Mouse (Mus musculus): ENCODE data around the gene Efcab11.

Efcab11 gene

DNA sequence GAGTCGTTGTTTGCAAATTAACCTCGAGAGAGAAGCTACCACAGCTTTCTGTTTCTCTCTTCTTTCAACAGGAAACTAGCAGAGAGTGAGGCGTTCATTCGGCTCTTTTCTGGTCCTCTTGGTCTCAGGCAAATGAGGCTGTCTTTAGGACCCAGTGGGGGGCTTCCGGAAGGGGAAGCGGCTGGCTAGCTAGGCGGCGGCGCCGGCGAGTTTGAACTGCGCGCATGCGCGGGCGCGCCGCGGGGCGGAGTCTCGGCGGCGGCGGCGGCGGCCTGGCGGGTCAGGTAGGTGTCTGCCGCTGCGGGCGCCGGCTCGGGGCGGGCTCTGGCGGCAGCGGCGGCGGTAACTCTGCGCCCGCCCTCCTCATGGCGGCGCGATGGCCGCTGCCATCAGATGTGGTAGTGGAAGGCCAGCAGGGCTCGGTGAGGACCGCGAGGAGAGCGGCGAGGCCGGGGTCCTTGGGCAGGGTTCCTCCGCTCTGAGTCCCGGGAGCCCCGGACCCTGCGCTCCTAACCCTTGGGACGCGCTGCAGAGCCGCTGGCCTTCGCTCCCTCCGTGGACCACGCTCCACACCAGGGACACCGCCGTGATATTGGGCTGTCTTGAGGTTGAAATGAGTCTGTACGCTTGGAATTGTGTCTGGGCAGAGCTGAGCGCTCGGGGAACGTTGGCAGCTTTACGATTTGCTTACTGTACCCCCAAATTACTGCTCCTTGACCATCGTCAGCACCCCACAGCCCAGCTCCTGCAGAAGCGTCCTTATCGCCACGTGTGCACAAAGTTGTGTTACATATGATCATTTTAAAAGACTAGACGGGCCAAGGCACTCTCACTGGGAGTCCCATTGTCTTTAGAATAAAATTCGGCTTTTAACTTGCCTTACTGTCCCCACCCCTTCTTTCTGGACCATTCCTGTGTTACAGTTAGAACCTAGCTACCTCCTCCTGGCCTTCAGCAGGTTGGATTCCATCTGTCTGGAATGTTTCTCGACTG is at the start of gene Efcab11, which contains the start of gene Tdp1:
Gene Efcab11, minus strand, starts transcription at position 171 of the 993 bp plus-strand sequence.
Gene Tdp1, plus strand, starts transcription at position 249 of the 993 bp plus-strand sequence.
- peak; percentile 97 for DNase-seq

DNA sequence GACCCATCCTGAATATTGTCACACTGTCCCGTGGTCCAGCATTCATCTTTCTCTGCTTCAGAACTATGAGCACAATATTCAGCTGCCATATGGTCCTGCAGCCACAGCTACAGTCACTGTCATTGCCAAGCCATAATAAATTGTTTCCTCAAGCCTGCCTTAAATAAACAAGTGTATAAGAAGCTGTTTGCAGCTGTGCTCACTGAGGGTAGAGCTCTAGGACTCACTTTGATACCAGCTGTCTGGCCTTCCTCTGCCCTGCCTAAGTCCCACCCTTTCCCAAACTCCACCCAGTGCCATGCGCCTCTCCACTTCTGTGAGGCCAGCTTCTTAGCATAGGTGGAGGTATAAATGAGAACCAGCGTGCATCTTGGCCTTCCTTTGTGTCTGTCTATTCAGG is 49.4 kb upstream of the Efcab11 start:
- no peak for DNase-seq

DNA sequence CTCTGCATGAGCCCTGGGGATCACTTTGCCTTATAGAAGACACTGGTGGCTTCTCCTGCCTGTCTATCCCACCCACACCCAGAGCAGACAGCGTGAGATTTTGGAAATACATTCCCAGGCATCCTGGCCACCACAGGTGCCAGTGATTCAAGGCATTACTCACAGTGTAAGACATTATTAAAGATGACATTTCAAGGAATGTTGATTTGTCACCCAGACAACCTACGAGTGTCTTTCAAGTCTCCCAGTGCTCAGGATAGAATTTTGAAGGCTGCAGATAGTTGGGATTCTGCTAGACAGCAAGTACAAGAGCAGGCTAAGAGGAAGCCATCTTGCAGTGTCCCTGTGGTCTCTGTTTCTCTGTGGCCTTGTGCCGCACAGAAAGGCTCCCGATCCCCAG is 48.0 kb upstream of the Efcab11 start:
- DNase-seq, result no peak

DNA sequence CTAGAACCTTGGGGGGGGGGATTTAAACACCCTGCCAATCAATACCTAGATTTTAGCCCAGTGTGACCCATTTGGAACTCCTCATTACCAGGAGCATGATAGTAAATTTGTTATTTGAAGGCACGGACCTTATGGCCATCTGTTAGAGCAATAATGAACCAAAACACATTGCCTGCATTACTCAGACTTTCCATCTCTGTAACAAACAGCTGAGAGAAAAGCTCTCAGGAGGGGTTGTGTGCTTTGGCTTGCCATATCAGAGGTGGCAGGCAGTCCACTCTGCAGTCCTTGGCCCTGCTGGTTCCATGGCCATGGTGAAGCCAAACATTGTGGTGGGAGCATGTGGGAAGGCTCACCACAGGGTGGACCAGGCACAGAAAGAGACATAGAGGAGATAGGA is 44.9 kb upstream of the Efcab11 start:
- no peak for DNase-seq

DNA sequence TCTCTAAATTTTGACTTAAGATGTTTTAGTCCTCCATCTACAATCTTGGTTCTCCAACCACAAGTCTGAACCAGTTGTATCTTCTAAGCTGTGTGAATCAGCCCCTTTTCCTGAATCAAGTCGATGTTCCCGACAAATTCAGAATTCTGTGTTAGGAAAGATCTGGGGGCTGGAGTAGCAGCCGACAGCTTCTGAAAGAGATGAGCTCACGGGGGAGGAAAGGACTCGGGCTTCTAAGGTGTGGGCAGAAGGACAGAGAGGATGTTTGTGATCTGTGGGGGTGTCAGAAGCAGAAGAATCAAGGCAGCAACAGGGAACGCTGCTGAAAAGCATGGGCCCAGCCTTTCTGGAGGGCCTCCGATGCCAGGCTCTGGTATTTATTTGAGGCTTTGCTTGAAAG is 44.1 kb upstream of the Efcab11 start:
- no peak for DNase-seq

DNA sequence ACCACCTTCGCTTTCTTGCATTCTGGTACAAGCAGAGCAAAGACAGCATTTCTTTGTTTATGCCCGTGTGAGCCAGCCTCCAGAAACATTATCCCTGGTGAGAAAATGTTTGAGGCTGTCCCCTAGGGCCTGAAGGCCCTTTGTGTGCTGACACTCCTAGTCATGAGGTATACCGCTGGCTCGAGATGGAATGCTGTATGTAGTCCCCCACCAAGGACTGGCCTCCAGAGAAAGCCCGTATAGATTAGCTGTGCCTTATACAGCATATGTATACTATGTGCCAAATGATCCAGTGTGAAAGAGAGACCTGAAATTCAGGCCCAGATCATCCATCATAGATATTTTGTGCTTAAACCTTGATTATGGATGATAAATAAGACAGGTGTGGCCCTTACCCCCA is 39.5 kb upstream of the Efcab11 start:
- no peak for DNase-seq

DNA sequence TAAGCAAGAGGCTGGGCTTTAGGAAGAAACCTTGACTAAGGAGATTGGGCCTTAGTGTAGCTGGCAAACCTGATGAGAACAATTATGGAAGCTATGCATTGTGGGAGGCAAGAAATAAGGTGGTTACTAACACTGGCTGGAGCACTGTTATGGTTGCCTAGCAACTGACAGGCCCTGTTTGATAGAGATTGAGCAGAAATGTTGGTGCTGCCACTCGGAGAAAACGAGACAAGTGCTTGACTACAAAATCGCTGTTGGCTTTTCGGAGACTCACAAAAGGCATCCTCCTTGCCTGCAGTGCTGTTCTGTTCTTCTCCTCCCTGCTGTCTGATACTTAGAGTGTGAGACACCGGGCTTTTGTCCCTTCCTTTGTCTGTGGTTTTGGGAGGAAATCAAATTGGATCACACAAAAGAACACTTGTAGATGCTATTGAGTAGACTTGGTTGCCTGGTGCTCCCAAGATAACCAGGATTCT is 38.9 kb upstream of the Efcab11 start:
- peak; percentile 45 for DNase-seq

DNA sequence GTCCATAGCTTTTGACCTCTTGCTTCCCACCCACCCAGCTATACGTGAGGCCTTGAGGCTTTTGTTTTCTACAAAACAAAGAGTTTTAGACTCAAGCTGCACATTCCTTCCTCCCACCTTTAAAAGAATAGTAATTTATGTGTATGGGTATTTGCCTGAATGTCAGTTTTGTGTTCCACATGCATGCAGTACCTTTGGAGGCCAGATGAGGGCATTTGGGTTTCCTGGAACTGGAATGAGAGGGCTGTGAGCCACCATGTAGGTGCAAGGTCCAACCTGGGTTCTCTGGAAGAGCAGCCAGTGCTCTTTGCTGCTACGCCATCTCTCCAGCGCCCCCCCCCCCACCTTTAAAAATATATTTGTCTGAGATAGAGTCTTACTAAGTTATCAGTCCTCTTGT is 36.8 kb upstream of the Efcab11 start:
- DNase-seq, result peak; percentile 27

DNA sequence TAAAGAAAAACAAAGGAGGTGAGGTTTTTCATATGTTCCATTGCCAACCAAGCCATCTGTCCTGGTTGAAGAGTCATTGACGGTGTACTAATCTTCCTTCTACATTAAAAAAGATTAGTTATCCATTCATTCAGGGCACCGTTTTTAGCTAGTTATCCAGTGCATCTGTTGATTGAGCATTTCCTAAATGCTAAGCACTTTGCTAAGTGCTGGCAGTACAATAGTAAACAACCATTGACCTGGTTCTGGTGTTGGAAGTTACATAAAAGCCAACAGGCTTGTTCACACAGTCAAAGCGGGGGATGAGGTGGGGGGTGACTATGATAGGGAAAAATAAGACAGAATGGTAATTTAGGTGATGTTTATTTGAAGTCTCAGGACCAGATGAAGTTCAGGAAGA is 35.4 kb upstream of the Efcab11 start:
- DNase-seq, result no peak

DNA sequence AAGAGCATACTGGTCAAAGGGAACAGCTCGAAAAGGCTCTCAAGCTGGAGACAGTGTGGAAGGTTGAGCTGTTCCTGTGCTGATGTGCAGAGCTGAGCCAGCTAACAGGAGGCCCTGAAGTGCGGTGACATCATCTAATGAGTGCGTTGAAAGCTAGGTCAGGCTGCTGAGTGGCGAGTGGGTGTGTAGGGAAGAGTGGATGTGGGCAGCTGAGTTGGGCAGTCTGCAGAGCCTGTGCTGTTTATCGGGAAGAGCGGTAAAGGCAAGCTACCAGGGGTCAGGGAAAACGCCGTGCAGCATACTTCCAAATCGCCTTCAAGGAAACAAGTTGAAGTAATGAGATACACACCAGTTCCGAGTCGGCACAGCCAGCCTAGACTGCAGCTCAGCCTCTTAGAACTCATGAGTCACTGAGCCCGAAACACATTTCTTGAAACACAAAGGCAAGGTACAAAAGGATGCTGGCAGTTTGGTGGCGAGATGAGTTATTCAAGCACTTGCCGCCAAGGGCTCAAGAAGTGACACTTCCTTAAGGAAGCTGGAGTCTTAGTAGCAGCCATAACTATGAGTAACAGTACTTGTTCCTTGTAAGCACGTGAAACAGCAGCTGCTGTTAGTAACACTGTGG is 33.7 kb upstream of the Efcab11 start:
- peak; percentile 54 for DNase-seq

DNA sequence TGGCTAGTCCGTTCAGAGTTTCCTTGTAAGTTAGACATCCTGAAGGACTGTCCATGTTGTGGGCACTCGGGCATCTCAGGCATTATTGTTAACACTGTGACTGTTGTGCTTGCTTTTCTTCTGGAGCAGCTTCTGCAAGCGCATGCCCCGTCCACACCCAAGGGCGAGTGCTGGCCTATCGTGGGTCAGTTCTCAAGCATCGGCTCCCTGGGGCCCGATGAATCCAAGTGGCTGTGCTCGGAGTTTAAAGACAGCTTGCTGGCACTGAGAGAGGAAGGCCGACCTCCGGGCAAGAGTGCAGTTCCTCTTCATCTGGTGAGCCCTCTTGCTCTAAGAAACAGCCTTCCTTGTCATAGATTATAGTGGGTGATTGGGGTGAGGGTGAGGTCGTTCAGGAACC is 27.2 kb upstream of the Efcab11 start:
- no peak for DNase-seq

DNA sequence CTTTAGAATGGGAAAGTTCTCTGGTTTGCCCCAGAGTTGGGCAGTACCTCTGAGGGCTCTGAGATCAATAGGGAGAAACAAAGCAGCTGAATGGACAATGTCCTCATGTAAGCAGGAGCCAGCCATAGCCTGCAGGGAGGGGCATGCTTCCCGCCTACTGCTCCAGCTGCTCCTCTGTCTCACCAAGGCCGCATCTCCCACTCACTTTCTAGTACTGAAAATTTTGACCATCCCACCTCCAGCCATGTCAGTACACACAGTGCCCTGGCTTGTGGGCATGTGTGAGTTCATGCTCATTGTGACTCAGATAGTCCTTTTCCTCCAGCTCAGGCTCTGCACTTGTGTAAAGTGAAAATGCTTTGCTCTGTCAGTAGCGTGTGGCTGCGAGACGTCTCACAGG is 20.3 kb upstream of the Efcab11 start:
- DNase-seq, result no peak

DNA sequence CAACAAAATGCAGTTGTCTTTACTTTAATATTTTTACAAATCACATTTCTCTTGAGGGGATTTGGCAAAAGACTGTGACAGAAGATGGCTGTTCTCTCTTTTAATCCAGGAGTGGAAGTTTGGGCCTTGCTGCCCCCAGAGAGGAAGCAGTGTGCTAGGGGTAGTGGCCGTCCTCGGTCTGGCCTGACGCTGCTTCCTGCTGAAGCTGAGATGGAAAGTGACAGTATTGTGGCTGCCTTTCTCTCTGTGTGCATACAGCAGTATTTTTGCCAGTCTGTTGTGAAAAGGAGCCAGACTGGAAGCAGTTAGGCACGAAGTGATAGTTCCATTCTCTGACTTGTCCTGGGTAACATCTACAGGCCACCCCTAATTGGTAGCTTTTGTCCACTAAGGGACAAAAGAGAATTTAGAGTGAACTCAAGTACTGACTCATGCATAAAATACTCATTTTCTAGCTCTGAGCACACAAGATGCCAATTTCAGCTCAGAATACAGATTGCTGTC is 18.7 kb upstream of the Efcab11 start:
- no peak for DNase-seq

DNA sequence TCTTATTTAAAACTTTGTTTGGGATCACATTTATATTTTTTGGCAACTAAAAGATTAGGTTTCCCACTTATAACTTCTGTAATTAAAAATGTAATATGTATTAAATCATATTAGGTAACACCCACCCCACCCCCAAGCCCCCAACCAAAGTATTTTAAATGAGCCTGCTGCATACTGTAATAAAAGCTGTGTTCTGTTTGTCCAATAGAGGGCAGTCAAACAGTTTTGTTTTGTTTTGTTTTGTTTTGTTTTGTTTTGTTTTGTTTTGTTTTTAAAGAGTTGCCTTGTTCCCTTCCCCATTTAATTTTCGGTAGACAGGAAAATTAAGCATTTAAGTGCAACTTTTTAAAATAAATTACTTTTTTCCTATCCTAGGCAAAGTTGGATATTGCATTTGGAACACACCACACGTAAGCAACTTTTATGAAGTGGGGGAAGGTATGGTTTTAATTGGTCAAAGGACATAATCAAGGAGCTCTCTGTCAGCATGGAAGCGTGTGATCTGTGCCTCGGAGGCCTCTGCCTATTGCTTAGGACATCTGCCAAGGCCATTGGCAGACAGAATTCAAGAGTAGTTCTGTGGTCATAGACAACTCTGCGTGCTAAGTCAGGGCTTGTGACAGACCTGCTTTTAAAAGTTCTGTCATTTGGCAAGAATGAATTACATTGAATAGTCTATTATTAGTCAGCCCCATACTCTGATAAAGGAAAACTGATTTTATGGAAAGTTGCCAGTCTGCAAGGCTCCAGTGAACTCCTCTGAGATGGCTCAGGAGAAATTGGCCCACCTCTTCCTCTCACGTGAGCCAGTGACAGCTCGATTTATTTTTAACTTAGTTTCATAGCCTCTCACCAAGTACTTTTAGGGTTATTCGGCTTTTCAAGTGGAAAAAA is 18.0 kb upstream of the Efcab11 start:
- DNase-seq, result peak; percentile 27

DNA sequence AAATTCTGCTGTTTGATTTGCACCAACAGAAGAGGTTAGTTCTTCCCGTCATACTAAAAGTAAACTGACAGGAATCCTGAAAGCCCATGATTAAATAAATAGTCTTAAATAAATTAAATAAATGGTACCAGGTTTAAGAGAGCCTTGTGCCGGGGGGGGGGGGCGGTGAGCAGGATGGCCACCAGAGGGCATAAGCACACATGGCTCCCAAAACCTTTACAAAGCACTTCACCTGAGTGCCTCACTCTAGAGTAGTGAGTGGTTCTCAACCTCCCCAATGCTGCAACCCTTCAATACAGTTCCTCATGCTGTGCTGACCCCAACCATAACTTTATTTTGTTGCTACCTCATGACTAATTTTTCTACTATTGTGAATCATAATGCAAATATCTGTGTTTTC is 15.8 kb upstream of the Efcab11 start:
- DNase-seq, result no peak

DNA sequence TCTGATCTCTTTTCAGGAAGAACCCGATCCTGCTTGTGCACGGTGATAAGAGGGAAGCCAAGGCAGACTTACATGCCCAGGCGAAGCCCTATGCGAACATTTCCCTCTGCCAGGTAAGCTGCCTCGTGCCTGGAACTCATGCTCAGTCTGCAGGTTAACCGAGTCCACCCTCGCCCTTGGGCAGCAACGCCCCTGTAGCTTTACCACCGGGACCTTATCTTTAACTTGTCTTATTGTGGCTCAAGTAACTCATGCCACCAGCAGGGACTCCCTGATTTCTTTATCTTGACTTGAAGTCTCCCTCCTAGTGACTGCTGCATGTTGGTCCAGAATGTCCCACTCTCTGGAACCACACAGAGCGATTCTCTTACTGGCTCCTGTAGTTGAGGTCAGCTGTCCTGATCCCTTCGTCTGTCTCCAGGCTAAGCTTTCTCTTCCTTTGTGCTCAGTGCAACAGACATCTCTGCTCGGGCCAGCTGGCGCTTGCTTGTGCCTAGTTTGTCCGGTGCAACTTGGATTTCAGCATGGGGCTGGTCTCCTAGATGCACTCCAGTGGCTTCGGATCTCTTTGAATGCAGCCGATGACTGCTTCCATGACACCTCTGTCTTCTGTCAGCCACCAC is 14.1 kb upstream of the Efcab11 start:
- DNase-seq, result no peak

DNA sequence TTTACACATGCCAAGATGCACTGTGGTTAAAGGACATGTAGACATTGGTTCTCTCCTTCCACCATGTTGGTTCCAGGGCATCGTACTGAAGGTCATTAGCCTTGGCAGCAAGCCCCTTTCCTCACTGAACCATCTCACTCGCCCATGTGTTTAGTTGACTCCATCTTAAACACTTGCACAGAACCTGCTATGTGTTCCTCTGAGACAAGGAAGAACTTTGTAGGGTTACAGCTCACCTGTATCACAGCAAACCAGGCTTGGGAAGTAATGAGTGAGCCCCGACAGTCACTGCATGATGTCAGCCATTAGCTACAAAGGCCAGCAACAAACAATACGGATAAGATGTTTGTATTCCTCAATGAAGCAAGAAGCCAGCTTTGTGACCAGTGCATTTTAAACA is 13.6 kb upstream of the Efcab11 start:
- DNase-seq, result no peak

DNA sequence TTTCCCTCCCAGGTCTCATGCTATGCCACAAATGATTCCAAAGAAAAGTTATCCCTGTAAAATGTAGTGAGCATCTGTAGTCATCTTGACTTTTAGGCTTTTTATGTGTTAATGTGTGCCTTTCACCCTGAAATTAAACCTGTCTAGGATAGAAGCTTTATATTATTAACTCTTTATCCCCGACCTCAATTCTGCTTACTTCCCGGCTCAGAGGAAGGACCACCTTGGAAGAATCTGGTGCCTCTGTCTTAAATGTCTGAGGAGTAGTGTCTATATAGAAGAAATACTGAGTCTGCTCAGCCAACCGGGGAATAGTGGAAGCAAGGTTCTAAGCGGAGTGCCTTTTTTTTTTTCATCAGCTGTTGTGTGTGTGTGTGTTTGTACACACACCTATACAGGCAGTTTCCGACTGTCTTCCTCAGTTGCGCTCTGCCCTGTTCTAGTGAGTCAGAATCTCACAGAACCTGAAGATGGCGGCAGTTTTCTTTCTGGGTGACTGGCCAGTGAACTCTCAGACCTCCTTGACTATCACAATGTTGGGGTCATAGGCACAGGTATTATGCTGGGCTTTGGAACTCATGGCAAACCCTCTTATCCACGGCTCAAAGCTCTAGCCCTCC is 1.2 kb upstream of the Efcab11 start:
- DNase-seq, result peak; percentile 7

DNA sequence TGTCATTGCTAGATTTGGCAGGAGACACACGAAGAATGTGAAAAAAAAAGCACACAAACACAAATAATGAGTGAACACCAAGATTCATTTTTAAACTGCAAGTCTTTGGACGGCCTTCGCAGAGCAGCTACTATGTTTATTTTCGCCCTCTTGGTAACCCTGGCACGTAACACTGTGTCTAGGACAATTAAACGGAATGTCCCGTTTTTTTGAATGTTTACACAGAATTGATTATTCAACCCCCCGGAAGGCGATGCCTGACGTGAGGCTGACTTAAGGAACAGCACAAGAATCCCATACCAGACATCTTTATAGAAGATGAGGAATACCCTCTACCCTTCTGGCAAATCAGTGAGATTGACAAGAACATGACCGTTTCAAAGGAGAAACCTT is 530 bp downstream of the Efcab11 start:
- no peak for DNase-seq

DNA sequence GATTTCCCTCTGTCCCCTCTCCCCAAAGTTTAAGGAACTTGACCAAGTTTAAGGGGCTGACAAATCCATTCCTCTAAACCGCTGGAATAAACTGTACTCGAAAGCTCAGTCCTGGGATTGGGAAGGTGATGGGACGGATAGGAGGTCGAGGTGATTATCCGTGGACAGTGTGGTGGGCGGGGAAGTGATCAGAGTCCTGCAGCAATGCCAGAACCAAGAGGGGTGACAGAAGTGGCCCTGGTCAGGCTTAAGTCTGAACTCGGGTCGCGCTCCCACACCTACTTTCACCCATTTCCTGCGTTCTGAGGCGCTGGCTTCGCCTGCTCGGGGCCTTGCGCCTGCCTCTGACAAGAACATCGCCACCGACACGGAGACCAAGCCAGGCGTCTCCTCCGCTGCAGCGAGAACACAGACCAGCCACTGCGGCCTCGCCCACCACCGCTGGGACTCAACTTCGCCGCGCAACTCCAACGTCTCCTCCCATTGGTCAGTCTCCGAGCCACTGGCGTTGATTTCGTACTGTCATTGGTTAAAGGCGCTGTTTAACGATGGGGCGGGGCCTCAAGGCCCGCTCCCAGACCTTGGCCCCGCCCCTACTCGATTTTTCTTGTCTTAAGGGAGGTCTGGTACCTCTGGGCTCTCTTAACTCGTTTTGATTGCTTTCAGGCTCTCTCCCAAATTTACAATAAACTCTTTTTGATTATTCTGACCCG is 1.1 kb downstream of the Efcab11 start:
- DNase-seq, result peak; percentile 98

DNA sequence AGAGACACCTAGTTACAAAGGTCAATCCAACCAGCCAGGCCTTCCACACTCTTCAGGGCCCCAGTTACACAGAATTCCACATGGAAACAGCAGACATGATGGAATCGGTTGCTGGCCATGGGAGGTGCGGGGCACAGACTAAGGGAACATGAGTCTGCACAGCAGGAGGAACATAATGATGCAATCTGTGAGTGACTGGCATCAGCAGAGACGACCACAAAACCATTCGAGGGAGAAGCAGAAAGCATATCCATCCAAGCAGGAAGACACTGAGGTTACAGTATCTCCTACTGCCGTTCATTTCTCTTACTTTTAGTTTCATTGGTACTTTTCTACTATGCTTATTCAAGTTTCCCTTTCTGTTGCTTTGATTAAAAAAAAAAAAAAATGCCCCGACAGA is 9.6 kb downstream of the Efcab11 start:
- DNase-seq, result no peak

Measured in retina, postnatal 1 day (tissue).